Mouse (Mus musculus): ENCODE results near the gene Syne1. TPM values are rescaled to one million over a fixed set of nuclear protein-coding genes. Genes with fewer than 3 reads are reported as not detected.

Gene Syne1
- polyA plus RNA-seq, 1 experiment from 2014 or later: 5.7 TPM

- H3K27ac ChIP-seq (ENCODE audit: low read depth, low read length): no peak overlapping the region
- H3K4me2 ChIP-seq: no peak overlapping the region
- no peak for DNase-seq (ENCODE audit: low spot score)
- no peak overlapping the region for H3K9ac ChIP-seq (ENCODE audit: low read depth, low read length)
- H3K27me3 ChIP-seq (replicated peaks; ENCODE audit: control insufficient read depth, insufficient read depth, low read length): no peaks in the 10 kb centered on the region
- no peaks in the 10 kb centered on the region for H3K36me3 ChIP-seq (ENCODE audit: control insufficient read depth, insufficient read depth, low read length)
- H3K4me1 ChIP-seq (replicated peaks; ENCODE audit: control insufficient read depth, insufficient read depth, low read length): no peaks in the 10 kb centered on the region
- H3K9me3 ChIP-seq (ENCODE audit: control insufficient read depth, low read length): no peaks in the 10 kb centered on the region
- ATAC-seq (replicated peaks; ENCODE audit: low FRiP score): no peak
- no peak overlapping the region for H3K4me3 ChIP-seq (ENCODE audit: low read depth, low read length)
- WGBS: 33% methylated on average over 5 of the region's 5 CpGs
Measured at GRCm38 (mm10) chr10:5488097-5488496, 63.2 kb downstream of the Syne1 start.

GRCm38 (mm10) chr10:5480552-5481550 is 70.4 kb downstream of the Syne1 start:
- H3K27me3 ChIP-seq (replicated peaks; ENCODE audit: control insufficient read depth, insufficient read depth, low read length): no peaks in the 10 kb centered on the region
- H3K27ac ChIP-seq (ENCODE audit: low read depth, low read length): no peak overlapping the region
- H3K9ac ChIP-seq (ENCODE audit: low read depth, low read length): no peak overlapping the region
- 71% methylated on average over 9 of the region's 9 CpGs for WGBS
- no peak overlapping the region for H3K4me2 ChIP-seq
- DNase-seq (ENCODE audit: low spot score) (no peak), ATAC-seq (replicated peaks; ENCODE audit: low FRiP score) (no peak)
- H3K4me1 ChIP-seq (replicated peaks; ENCODE audit: control insufficient read depth, insufficient read depth, low read length): no peaks in the 10 kb centered on the region
- H3K4me3 ChIP-seq (ENCODE audit: low read depth, low read length): no peak overlapping the region
- H3K36me3 ChIP-seq (ENCODE audit: control insufficient read depth, insufficient read depth, low read length): no peaks in the 10 kb centered on the region
- H3K9me3 ChIP-seq (ENCODE audit: control insufficient read depth, low read length): no peaks in the 10 kb centered on the region

- Histone ChIP-seq H3K9me3 (ENCODE audit: control insufficient read depth, low read length) (no peaks in the 10 kb centered on the region), H3K27ac (ENCODE audit: low read depth, low read length) (no peak overlapping the region), H3K4me1 (replicated peaks; ENCODE audit: control insufficient read depth, insufficient read depth, low read length) (no peaks in the 10 kb centered on the region), H3K9ac (ENCODE audit: low read depth, low read length) (no peak overlapping the region), H3K4me2 (no peak overlapping the region), H3K36me3 (ENCODE audit: control insufficient read depth, insufficient read depth, low read length) (no peaks in the 10 kb centered on the region), H3K27me3 (replicated peaks; ENCODE audit: control insufficient read depth, insufficient read depth, low read length) (no peaks in the 10 kb centered on the region), H3K4me3 (ENCODE audit: low read depth, low read length) (no peak overlapping the region)
- 48% methylated on average over 6 of the region's 6 CpGs for WGBS
- DNase-seq (ENCODE audit: low spot score) (no peak), ATAC-seq (replicated peaks; ENCODE audit: low FRiP score) (no peak; the same call in 1 of the 2 replicates)
Measured at GRCm38 (mm10) chr10:5480097-5480496, 71.2 kb downstream of the Syne1 start.

GRCm38 (mm10) chr10:5468638-5469037 is 82.6 kb downstream of the Syne1 start:
- WGBS: 83% methylated on average over 2 of the region's 2 CpGs

DNA sequence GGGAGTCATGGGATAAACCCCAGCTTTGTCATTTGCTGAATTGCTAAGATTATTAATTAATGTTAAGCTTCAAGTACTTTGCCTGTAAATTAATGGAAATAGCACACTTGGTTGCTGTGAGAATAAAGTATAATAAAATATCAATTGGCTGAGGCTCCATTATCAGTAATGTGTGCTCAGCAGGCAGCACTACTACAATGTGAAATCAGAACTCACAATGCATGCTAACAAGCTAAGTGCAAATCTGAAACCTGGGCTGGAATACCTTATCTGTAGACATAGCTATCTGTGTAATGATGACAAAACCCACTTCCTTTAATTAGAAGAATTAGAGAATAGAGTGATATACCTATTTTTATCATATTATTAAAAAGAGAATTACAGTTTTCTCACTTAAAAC is 97.5 kb downstream of the Syne1 start:
- Histone ChIP-seq H3K36me3 (ENCODE audit: control insufficient read depth, insufficient read depth, low read length) (no peaks in the 10 kb centered on the region), H3K27me3 (replicated peaks; ENCODE audit: control insufficient read depth, insufficient read depth, low read length) (no peaks in the 10 kb centered on the region), H3K27ac (ENCODE audit: low read depth, low read length) (no peak overlapping the region), H3K9me3 (ENCODE audit: control insufficient read depth, low read length) (no peaks in the 10 kb centered on the region), H3K4me2 (no peak overlapping the region), H3K9ac (ENCODE audit: low read depth, low read length) (no peak overlapping the region), H3K4me1 (replicated peaks; ENCODE audit: control insufficient read depth, insufficient read depth, low read length) (no peaks in the 10 kb centered on the region), H3K4me3 (ENCODE audit: low read depth, low read length) (no peak overlapping the region)
- DNase-seq (ENCODE audit: low spot score) (no peak), ATAC-seq (replicated peaks; ENCODE audit: low FRiP score) (no peak)

More at GRCm38 (mm10) chr10:5468638-5469037, 82.6 kb downstream of the Syne1 start:
- Histone ChIP-seq H3K27me3 (replicated peaks; ENCODE audit: control insufficient read depth, insufficient read depth, low read length) (no peaks in the 10 kb centered on the region), H3K4me2 (no peak overlapping the region), H3K9ac (ENCODE audit: low read depth, low read length) (no peak overlapping the region), H3K9me3 (ENCODE audit: control insufficient read depth, low read length) (no peaks in the 10 kb centered on the region), H3K4me3 (ENCODE audit: low read depth, low read length) (no peak overlapping the region), H3K4me1 (replicated peaks; ENCODE audit: control insufficient read depth, insufficient read depth, low read length) (no peaks in the 10 kb centered on the region), H3K36me3 (ENCODE audit: control insufficient read depth, insufficient read depth, low read length) (no peaks in the 10 kb centered on the region), H3K27ac (ENCODE audit: low read depth, low read length) (no peak overlapping the region)
- DNase-seq (ENCODE audit: low spot score) (no peak), ATAC-seq (replicated peaks; ENCODE audit: low FRiP score) (no peak)

- WGBS: 74% methylated on average over 2 of the region's 2 CpGs
- Histone ChIP-seq H3K9ac (ENCODE audit: low read depth, low read length) (no peak overlapping the region), H3K9me3 (ENCODE audit: control insufficient read depth, low read length) (no peaks in the 10 kb centered on the region), H3K36me3 (ENCODE audit: control insufficient read depth, insufficient read depth, low read length) (no peaks in the 10 kb centered on the region), H3K27me3 (replicated peaks; ENCODE audit: control insufficient read depth, insufficient read depth, low read length) (no peaks in the 10 kb centered on the region), H3K4me2 (no peak overlapping the region), H3K4me1 (replicated peaks; ENCODE audit: control insufficient read depth, insufficient read depth, low read length) (no peaks in the 10 kb centered on the region), H3K27ac (ENCODE audit: low read depth, low read length) (no peak overlapping the region), H3K4me3 (ENCODE audit: low read depth, low read length) (no peak overlapping the region)
- ATAC-seq (replicated peaks; ENCODE audit: low FRiP score): no peak
- no peak for DNase-seq (ENCODE audit: low spot score)
Measured at GRCm38 (mm10) chr10:5449944-5450343, 101.3 kb downstream of the Syne1 start.

DNA sequence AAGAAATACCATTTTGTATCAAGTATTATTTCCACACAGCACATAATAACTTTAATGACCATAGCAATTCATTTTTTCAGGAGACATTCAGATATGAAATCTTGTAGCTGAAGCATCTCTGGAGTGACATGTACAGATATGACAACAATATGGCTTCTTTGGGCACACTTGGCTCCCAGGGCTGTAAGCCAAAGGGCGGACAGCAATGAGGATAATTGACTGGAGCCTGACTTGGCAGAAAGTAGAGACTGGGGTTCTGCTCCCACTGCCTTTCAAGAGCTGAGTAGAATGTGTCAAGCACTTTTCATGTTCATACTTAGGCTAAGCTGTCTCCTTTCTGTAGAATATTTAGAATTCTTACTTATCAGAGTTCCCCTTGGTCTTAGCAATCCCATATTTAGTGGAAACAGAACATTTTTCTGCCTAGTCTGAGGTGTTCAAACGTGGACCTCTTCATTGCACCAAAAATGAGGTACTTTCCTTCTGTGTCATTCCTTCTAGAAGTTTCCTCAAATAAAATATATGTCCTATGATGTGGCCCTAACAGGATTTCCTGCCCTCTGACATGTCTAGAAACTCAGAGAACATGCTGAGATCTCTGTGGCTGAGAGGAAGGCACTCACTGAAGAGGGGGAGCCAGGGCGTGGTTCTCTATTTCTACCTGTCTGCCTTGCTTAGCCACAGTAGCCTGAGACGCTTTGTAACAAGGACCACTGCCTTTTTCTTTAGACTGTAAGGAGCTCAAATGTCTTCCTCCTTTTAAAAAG is 103.1 kb downstream of the Syne1 start:
- Histone ChIP-seq H3K9me3 (ENCODE audit: control insufficient read depth, low read length) (no peaks in the 10 kb centered on the region), H3K4me3 (ENCODE audit: low read depth, low read length) (no peak overlapping the region), H3K9ac (ENCODE audit: low read depth, low read length) (no peak overlapping the region), H3K4me1 (replicated peaks; ENCODE audit: control insufficient read depth, insufficient read depth, low read length) (no peaks in the 10 kb centered on the region), H3K4me2 (no peak overlapping the region), H3K36me3 (ENCODE audit: control insufficient read depth, insufficient read depth, low read length) (no peaks in the 10 kb centered on the region), H3K27ac (ENCODE audit: low read depth, low read length) (no peak overlapping the region), H3K27me3 (replicated peaks; ENCODE audit: control insufficient read depth, insufficient read depth, low read length) (no peaks in the 10 kb centered on the region)
- DNase-seq (ENCODE audit: low spot score) (no peak), ATAC-seq (replicated peaks; ENCODE audit: low FRiP score) (no peak)
- WGBS: 61% methylated on average over 4 of the region's 4 CpGs

DNA sequence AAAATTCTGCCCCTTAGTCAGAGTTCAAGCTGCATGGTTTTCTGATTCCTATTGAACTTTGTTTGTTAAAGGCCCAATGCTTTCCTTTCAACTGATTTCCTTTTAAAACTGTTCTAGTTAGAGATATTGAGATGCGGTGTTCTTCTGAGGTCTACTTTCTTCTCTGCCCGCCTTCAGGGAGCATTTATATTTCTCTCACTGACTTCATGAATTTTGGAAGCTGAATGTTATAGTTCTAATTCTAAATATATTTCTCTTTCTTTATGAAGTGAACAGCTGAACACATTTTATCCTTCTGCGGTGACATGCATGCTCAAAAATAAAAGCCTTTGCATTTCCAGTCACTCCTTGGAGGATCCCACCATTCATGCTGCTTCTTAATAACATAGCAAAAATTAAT is 106.0 kb downstream of the Syne1 start:
- ATAC-seq (replicated peaks; ENCODE audit: low FRiP score) (no peak), DNase-seq (ENCODE audit: low spot score) (no peak)
- Histone ChIP-seq H3K27me3 (replicated peaks; ENCODE audit: control insufficient read depth, insufficient read depth, low read length) (no peaks in the 10 kb centered on the region), H3K27ac (ENCODE audit: low read depth, low read length) (no peak overlapping the region), H3K36me3 (ENCODE audit: control insufficient read depth, insufficient read depth, low read length) (no peaks in the 10 kb centered on the region), H3K4me2 (no peak overlapping the region), H3K4me3 (ENCODE audit: low read depth, low read length) (no peak overlapping the region), H3K9ac (ENCODE audit: low read depth, low read length) (no peak overlapping the region), H3K4me1 (replicated peaks; ENCODE audit: control insufficient read depth, insufficient read depth, low read length) (no peaks in the 10 kb centered on the region), H3K9me3 (ENCODE audit: control insufficient read depth, low read length) (no peaks in the 10 kb centered on the region)
- WGBS: 90% methylated on average over 3 of the region's 3 CpGs
